Mouse (Mus musculus): Measurements from ENCODE around the gene Amacr. TPM values are rescaled to one million over a fixed set of nuclear protein-coding genes. Genes with fewer than 3 reads are reported as not detected.

Gene Amacr
- polyA plus RNA-seq, 1 experiment from 2014 or later, result 2.9 TPM

DNA sequence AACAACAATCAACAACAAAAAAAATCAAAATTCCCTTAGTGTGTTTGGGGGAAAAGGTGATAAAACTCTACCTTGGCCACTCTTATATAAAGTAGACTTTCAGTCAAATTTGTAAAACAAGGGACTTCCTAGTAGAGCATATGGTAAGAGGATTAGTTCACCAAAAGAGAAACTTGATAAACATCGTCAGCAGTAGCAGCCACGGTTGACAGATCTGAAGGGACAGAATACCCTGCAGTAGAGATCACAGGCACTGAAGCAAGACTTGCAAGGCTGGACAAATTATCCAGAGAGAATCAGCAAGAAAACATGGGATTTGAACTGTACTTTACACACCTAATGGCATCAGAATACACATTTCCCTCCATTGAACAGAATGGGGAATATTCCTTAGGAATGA is 33.4 kb downstream of the Amacr start:
- Histone ChIP-seq H3K36me3 (ENCODE audit: inconsistent target) (no peaks in the 10 kb centered on the region), H3K27ac (no peak overlapping the region), H3K79me2 (ENCODE audit: inconsistent target) (no peaks in the 10 kb centered on the region), H3K4me3 (ENCODE audit: inconsistent target) (no peak overlapping the region)
- whole genome bisulfite sequencing (ENCODE audit: missing documents), result 77% methylated on average over 2 of the region's 2 CpGs

DNA sequence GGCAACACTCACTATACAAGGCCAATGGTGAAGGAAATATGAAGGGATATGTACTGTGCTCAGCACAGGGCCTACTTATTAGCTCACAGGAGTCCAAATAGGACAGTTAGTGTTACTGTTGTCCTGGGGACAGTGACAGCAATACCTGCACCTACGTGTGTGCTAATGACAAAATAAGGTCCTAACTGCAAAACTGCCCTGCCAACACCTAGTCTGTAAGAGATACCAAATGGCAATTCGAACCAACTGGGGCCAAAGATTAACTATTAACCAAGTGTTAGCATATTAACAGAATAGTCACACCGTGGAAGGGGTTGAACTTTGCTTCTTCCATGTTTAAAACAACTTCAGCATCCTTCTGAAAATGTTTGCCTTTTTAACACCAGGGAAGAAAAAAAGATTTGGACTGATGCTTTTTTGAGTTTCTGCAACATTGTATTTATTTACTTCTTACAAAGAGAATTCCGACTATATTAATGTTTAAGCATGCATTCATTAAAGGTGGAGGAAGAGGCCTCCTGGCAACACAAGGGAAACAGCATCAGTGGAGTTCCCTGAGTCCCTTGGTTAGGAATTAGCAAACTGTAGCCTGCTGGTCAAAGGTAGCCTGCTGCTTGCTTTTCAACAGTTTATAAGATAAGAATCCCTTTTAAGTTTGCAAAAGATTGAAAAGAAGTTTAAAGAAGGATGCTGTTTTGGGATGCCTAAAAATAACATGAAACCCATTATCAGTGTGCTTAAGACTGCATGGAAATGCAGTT is 45.4 kb downstream of the Amacr start:
- 83% methylated on average over 4 of the region's 4 CpGs for WGBS (ENCODE audit: missing documents)
- Histone ChIP-seq H3K27ac (no peak overlapping the region), H3K4me3 (ENCODE audit: inconsistent target) (no peak overlapping the region), H3K79me2 (ENCODE audit: inconsistent target) (no peaks in the 10 kb centered on the region), H3K36me3 (ENCODE audit: inconsistent target) (no peaks in the 10 kb centered on the region)

DNA sequence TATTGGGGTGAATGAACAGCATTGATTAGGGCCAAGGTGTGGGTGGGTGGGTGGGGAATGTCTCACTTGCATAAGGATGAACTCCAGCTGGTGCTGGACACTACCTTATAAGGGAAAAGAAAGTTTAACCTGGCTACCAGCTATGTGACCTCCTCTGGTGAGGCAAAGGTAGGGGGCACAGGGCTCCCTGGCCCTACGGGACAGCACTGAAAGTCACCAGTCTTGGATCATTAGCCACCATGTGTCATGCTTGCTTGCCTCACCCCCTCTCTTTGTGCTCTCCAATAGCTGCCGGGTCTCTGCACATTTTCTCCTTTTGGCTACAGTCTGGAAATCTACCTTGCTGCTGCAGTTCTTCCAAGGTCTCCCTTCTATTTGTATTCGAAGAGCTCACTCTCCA is 48.6 kb downstream of the Amacr start:
- Histone ChIP-seq H3K36me3 (ENCODE audit: inconsistent target) (no peaks in the 10 kb centered on the region), H3K4me3 (ENCODE audit: inconsistent target) (no peak overlapping the region), H3K27ac (no peak overlapping the region), H3K79me2 (ENCODE audit: inconsistent target) (no peaks in the 10 kb centered on the region)
- WGBS (ENCODE audit: missing documents), result 89% methylated on average over 3 of the region's 3 CpGs

DNA sequence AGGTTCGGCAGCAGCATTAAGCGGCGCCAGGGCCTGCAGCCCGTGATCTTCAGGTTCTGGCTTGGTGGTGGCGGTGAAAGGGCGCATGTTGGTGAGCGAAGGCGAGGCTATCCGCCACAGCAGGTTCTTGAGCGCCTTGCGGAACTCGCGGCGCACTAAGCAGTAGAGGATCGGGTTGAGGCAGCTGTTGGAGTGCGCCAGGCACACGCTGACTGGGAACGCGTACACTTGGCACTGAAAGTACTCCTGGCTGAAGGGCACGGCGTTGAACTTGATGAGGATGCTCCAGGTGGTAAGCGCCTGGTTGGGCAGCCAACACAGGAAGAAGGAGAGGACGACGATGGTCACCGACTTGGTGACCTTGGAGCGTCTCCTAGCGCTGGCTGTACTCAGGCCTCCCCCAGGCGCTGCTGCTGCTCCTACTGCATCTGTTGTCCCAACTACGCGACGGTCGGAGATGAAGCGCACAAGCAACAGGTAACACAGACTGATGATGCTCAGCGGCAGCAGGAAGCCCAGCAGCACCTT is 54.5 kb downstream of the Amacr start:
- Histone ChIP-seq H3K36me3 (ENCODE audit: inconsistent target) (no peaks in the 10 kb centered on the region), H3K79me2 (ENCODE audit: inconsistent target) (no peaks in the 10 kb centered on the region), H3K4me3 (ENCODE audit: inconsistent target) (no peak overlapping the region), H3K27ac (no peak overlapping the region)
- 7% methylated on average over 34 of the region's 34 CpGs for WGBS (ENCODE audit: missing documents)

DNA sequence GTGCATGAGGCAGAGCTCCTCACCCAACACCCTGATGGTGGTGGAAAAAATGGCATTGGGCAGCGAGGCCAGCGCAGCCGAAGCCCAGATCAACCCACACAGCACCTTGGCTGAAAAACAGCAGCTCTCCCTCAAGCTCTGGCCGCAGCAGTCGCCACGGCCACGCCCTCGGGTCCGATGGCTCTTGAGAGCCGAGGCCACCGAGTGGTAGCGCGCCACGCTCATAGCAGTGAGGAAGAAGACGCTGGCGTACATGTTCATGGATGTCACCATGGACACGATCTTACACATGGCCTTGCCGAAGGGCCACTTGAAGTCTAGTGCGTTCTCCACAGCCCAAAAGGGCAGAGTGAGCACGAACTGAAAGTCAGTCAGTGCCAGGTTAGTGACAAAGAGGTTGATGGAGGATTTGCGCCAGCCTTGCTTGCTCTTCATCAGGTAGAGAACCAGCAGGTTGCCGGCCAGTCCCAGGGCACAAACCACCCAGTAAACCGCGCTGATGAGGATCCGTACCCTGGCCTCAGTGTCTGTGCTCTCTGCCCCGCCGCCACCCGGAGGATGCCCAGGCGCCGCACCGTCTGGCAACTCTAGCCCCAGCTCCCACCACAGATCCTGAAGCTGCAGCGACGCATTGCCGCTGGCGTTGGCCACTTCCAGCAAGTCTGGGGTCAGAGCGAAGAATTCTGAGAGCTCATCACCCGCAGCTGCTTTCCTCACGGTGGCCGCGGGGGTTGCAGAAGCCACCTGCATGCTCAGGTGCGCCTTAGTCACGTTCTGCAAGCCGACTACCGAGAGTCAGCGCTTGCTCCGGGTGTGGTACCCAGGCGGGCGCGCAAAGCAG is 55.2 kb downstream of the Amacr start:
- Histone ChIP-seq H3K79me2 (ENCODE audit: inconsistent target) (no peaks in the 10 kb centered on the region), H3K27ac (no peak overlapping the region), H3K36me3 (ENCODE audit: inconsistent target) (no peaks in the 10 kb centered on the region), H3K4me3 (ENCODE audit: inconsistent target) (no peak overlapping the region)
- 6% methylated on average over 49 of the region's 49 CpGs for WGBS (ENCODE audit: missing documents)

DNA sequence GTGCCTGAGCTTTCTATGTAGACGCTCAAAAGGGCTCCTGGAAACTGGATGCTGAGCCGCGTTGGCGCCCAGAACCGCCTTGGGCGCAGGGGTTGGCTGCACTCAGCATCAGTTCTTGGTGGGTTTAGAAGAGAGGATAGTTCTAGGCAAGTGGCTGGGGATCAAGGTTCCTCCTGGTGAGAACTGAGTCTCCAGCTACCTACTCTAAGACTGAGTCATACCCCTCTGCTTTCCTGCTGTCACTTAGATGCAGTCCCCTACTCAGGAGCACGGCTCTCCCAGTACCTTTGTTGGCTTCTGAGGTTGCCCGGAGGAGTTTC is 55.8 kb downstream of the Amacr start:
- Histone ChIP-seq H3K79me2 (ENCODE audit: inconsistent target) (no peaks in the 10 kb centered on the region), H3K36me3 (ENCODE audit: inconsistent target) (no peaks in the 10 kb centered on the region), H3K4me3 (ENCODE audit: inconsistent target) (no peak overlapping the region), H3K27ac (no peak overlapping the region)
- 8% methylated on average over 8 of the region's 8 CpGs for WGBS (ENCODE audit: missing documents)

DNA sequence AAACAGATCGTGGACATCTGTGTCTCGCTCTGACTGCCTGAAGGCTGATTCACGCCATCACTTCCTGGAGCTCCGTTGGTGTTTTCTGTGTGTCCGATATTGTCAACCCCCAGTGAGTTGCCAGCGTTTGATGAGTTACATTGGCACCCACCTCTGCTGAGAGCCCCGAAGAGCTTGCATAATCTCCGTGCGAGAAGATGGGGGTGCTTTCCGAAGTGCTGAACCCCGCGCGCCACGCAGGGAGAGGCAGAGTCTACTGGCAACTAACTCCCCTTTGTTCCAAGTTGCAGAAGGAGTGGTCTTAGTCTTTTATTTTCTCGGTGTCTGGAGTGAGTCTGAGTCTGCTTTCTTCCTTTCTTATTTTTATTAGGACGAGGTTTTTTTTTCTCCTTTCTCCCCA is 56.2 kb downstream of the Amacr start, which contains the start of gene Rxfp3:
Rxfp3 (minus strand) TSS at position 281 of the 400 bp plus-strand sequence.
- Histone ChIP-seq H3K36me3 (ENCODE audit: inconsistent target) (no peaks in the 10 kb centered on the region), H3K4me3 (ENCODE audit: inconsistent target) (no peak within 1 kb of the TSS), H3K27ac (no peak within 1 kb of the TSS), H3K79me2 (ENCODE audit: inconsistent target) (no peaks in the 10 kb centered on the region)
- 6% methylated on average over 16 of the region's 16 CpGs for WGBS (ENCODE audit: missing documents)

DNA sequence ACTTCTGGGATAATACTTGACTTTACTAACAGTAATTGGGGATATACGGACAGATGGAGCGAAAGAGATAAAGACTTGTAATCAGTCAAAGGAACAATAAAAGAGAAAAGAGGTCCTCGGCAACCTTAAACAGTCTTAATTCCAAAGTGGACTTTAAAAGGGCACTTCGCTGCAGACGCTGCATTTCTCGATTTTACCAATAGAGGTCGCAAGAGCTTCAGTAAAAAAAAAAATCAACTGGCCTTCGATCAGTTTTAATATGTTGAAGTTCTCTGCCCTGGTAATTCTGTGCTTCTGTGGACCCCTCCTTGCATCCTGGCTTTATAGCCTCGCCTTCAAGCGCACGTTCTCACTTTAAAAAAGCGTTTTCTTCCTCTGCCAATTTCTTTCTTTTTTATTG is 56.9 kb downstream of the Amacr start:
- Histone ChIP-seq H3K36me3 (ENCODE audit: inconsistent target) (no peaks in the 10 kb centered on the region), H3K4me3 (ENCODE audit: inconsistent target) (no peak overlapping the region), H3K79me2 (ENCODE audit: inconsistent target) (no peaks in the 10 kb centered on the region), H3K27ac (no peak overlapping the region)
- WGBS (ENCODE audit: missing documents), result 5% methylated on average over 12 of the region's 12 CpGs

DNA sequence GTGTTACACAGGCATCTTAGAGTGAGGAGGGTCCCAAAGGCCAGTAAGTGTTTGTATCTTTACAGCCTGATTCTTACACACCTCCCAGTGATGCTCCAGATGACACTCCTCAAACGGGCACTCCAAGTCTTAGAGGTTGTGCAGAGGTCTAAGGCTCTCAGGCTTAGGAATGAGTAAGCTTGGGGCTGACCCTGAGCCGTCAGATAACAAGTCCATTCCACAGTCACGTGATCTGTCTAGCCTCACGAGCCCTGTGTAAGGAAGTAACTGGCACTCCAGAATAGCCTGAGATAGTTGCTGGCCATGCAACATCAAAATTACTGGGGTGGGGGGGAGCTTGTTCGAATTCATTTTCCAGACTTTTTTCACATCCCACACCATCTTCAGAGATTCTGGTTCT is 58.5 kb downstream of the Amacr start:
- WGBS (ENCODE audit: missing documents), result 61% methylated on average over 5 of the region's 5 CpGs
- no peaks in the 10 kb centered on the region for H3K36me3 ChIP-seq (ENCODE audit: inconsistent target)
- H3K27ac ChIP-seq, result no peak overlapping the region
- no peak overlapping the region for H3K4me3 ChIP-seq (ENCODE audit: inconsistent target)
- H3K79me2 ChIP-seq (ENCODE audit: inconsistent target), result no peaks in the 10 kb centered on the region

DNA sequence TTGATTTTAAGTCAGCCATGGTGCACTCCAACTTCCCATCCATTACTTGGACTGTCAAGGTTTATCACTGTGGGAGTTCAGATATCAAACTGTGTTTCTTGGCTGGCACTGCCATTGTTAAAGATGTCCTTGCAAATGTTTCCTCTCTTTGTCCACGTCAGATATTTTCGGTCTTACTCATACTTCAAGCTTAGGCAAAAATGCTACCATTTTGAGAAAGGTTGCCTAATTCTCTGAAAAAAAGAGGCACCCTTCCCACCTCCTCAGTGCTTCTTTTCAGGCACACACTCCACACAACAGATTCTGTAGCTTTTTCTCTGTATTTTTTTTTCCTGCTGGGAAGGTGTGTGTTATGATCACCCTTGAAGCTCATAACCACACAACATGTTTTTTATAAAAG is 59.7 kb downstream of the Amacr start:
- Histone ChIP-seq H3K36me3 (ENCODE audit: inconsistent target) (no peaks in the 10 kb centered on the region), H3K4me3 (ENCODE audit: inconsistent target) (no peak overlapping the region), H3K79me2 (ENCODE audit: inconsistent target) (no peaks in the 10 kb centered on the region), H3K27ac (no peak overlapping the region)
- 68% methylated on average over 2 of the region's 2 CpGs for WGBS (ENCODE audit: missing documents)

DNA sequence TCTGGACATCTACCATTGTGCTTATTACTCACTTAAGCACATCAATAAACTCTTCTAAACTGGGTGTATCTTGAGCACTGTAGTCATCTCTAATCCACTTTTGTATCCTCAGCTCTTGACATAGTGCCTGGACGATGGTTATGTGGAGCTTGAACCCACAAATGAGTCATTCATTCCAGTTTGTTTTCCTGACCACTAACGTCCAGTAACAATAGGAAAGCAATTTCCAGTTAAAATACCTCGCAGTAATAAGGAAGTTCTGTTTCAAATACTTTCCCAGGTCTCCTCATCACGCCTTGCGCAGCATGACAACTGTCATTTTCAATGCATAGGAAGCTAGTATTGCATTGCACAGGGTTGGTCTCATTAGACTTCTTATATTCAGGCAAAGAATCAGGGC is 61.3 kb downstream of the Amacr start:
- 65% methylated on average over 5 of the region's 5 CpGs for WGBS (ENCODE audit: missing documents)
- Histone ChIP-seq H3K27ac (no peak overlapping the region), H3K79me2 (ENCODE audit: inconsistent target) (no peaks in the 10 kb centered on the region), H3K4me3 (ENCODE audit: inconsistent target) (no peak overlapping the region), H3K36me3 (ENCODE audit: inconsistent target) (no peaks in the 10 kb centered on the region)

Other genes starting within 250 kb of the Amacr start
- not detected in 3 replicates for gene C1qtnf3, start 29.4 kb upstream of the Amacr start, polyA plus RNA-seq (2018)
- not detected in 3 replicates for gene Slc45a2, start 19.0 kb downstream of the Amacr start, polyA plus RNA-seq (2018)
- not detected in 3 replicates for gene Rxfp3, start 56.2 kb downstream of the Amacr start, polyA plus RNA-seq (2018)
- gene Adamts12, start 83.0 kb downstream of the Amacr start, polyA plus RNA-seq (2018), result 0.01 to 0.09 TPM in 2 of 3 replicates, not detected in the other

Measured in macrophage (primary cell).